Mouse (Mus musculus): ENCODE results near the gene Adamts14.
A peak's percentile ranks its signal among the peaks of the same experiment; 100 is the strongest.

The Adamts14 gene

DNA sequence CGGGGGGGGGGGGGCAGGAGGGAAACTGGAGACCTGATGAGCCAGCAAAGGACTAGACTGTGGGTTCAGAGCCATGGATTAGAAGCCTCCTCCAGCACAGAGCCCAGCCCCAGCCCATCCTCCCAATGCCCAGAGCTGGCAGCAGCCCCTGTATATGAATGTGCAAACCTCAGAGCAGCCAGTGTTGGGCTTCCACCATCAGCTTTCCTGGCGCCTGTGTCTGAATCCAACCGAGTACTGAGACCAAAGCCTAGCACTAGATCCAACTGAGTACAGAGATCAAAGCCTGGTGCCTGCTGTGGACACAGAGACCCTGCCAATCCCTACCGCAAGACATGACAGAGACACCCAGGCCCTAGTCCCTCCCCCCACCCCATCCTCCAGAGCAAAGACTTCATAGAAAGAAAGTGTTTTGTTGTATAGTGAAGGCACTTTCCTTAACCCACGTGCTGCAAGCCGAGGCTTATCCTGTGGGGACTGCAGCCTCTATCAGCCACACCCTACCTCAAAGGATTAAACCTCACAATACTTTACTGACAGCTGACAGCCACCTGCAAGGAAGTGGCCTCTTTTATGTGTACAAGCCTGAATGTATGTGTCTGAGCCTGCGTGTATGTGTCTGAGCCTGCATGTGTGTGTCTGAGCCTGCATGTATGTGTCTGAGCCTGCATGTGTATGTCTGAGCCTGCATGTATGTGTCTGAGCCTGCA is 40.2 kb downstream of the Adamts14 start:
- DNase-seq (ENCODE audit: low spot score) = no peak

DNA sequence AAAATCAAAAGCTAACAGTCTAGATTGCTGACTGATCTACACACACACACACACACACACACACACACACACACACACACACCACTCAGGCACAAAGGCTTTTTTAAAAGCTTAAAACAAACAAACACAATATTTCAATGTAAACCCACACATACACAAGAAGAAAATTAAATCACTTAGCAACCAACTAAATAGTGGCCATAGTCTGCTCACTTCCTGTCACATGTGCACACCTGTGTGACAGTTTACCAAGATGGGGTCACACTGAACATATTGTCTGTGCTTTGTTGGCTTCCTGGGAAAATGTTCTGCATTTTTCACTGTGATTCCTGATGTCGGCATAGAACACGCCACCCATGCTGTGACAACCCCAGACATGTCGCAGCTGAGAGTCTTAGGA is 41.5 kb downstream of the Adamts14 start:
- DNase-seq (ENCODE audit: low spot score) = no peak

DNA sequence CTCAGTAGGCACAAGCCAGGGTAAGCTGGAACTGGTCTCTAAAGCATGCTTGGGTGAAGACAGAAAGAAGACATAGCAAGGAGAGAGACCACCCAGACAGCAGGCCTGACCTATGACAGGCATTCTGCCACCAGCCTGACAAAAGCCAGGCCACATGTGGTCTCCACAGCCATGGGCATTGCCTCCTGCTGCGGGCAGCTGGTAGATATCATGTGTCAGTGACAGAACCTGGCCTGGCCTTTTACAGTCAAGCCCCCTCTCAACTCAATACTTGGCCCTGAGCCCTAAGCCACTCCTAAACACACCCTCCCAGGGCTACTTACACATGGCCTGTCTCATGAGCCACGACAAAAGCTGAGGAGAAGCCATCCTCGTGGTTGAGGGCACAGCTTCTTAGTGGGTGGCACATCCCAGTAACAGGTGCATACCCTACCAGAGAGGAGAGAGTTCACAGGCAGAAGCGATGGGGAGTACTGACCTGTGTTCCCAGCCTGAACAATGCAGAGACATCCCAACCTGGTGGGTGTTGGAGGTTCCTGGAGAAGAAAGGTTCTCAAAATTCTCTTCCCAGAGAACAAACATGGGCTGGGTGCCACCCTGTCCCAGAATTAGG is 46.3 kb downstream of the Adamts14 start:
- no peak for DNase-seq (ENCODE audit: low spot score)

DNA sequence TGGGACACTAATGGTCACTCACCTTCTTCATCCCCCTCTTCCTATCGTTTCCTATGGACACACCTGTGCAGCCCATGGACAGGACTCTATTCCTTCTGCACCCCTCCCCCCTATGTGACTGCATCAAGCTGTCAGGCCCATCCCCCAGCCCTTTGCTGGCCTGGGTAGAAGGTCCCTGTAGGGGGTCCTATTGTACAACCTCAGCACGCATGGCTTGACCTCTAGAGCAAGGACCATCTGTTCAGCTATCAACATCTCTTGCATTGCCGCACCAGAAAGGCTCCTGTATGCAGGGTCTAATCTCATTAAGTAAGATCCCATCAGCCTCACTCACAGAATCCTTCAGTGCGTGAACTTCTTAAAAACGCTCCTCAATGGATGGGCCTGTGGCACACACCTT is 47.5 kb downstream of the Adamts14 start:
- DNase-seq (ENCODE audit: low spot score) = no peak

DNA sequence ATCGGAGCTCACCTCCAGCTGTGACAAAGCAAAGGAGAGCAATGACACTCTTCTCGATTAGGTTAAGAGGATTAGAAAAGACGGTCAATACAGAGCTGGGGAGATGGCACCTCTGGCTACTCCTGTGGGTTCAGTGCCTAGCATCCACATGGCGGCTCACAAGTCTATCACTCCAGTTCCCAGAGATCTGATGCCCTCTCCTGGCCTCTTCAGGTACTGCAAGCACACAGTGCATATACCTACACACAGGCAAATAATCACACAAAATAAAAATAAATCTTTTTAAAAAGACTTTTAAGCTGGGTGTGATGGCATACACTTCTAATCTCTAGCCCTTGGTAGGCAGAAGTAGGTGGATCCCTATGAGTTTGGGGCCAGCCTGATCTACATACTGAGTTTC is 53.9 kb downstream of the Adamts14 start:
- DNase-seq (ENCODE audit: low spot score) = no peak

DNA sequence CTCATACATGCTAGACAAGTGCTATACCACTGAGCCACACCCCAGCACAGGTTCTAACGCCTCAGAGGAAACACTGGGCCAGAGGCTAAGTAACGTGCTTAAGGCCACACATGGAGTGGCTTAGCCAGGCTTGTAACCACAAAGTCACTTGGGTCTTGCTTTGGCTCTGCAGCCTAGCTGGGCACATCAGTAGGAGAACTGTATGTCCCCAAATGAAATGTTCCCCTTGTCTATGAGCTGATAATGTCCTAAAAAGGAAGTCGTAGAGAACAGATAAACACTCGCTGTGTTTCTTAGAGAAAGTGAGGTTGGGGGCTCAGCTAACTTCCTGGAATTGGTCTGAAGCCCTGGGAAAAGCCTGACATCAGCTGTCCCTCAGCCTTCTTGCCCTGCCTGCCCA is 57.1 kb downstream of the Adamts14 start:
- DNase-seq (ENCODE audit: low spot score) = no peak

DNA sequence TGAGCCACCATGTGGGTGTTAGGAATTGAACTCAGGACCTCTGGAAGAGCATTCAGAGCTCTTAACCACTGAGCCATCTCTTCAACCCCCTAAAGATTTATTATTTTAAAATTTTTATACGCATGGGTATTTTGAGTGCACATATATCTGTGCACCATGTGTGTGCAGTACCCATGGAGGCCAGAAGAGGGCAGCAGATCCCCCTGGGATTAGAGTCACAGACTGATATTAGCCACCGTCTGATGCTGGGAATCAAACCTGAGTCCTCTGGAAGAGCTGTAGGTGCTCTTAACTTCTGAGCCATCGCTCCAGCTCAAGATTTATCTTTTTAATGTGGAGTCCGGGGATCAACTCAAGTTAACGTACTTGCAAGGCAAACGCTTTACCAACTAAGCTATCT is 57.6 kb downstream of the Adamts14 start:
- DNase-seq (ENCODE audit: low spot score) = no peak

DNA sequence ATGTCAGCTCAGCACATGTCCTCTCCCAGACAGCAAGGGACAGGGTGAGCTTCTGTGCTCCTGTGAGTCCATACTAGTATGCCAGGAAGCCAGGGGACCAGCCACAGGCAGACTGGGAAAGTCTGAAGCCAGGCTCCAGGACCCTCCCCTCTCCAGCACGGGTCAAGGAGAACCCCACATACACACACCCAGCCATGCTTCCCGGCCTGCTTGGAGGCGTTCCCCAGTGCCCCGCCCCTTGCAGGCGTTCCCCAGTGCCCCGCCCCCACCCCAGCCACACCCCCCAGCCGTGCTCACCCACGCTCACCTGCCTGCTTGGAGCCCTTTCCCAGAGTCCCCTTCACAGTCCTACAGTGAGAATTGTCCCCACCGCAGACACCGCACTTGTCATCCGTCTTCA is 60.4 kb downstream of the Adamts14 start:
- no peak for DNase-seq (ENCODE audit: low spot score)

DNA sequence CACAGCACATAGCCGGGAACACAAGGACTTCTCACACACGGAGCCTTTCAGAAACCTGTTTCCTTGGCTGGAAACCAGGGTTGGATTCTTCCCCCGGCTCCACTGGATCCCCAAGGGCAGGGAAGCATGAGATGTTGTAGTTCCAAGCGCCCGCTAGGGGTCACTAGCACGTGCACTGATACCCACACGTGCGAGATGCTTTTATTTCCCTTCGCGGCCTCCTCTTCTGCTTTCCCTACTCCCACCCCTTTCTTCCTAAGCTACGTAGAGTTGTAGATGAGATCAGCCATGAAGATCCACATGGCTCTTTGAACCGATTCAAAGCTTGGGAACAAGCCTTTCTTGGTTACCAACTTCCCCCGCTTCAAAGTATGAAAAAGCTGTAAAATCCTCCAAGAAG is 61.5 kb downstream of the Adamts14 start:
- peak; percentile 63 for DNase-seq (ENCODE audit: low spot score)

DNA sequence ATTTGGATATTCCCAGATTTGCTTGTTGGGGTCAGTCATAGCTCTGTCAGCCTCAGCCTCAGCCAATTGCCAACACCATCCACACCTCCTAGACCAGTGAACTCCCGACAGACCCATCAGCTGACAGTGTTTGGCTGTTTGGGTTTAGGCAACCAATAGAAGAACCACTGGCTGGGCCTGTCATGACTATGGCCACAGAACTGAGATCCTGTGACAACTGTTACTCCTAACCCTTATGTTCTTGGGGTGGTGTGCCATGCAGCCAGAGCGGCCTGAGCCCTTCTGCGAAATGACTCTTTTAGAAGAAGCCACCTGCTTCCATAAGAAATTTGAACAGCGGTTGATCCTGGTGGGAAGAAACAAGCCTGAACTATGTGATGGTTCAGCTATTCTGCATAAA is 62.1 kb downstream of the Adamts14 start:
- DNase-seq (ENCODE audit: low spot score) = no peak

DNA sequence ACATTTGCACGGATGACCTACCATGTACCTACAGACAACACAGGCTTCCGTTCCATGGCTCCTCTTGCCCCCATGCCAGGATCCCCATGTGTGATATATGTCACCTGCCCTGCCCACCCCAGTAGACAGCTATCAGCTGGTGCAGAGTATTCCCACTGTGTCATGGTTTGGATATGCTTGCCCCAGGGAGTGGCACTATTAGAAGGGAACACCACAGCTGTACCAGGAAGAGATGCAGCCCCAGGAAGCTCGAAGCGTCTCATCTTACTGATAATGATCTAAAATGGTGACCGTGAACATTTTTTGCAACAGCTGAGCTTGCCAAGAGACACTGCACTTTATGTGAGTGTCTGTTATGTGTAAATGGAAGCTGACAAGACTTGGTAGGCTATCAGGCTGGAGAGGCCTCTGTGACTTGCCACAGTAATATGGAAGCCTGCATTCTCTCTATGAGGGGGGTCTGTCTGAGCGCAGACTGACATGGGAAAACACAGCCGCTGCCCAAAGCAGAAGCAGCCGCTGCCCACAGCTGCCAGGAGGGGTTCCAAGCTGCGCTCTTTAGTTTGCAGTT is 65.0 kb downstream of the Adamts14 start:
- no peak for DNase-seq (ENCODE audit: low spot score)

DNA sequence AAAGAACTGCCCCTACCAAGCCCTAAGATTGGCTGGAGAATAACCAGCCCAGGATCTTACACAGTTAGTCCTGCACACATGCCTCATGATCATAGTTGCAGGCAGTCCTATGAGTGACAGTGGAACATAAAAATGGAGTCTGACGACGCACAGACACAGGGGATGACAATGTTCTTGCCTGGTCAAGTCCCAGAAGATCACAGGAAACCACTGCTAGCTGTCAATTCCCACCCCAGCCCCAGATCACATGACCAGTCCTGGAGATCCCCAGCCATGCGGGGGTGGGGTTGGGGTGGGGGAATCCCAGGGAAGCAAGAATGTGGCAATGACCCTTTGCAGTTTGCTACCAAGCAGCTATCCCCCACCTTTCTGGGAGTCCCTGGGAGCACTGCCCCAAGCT is 69.3 kb downstream of the Adamts14 start:
- DNase-seq (ENCODE audit: low spot score) = no peak

DNA sequence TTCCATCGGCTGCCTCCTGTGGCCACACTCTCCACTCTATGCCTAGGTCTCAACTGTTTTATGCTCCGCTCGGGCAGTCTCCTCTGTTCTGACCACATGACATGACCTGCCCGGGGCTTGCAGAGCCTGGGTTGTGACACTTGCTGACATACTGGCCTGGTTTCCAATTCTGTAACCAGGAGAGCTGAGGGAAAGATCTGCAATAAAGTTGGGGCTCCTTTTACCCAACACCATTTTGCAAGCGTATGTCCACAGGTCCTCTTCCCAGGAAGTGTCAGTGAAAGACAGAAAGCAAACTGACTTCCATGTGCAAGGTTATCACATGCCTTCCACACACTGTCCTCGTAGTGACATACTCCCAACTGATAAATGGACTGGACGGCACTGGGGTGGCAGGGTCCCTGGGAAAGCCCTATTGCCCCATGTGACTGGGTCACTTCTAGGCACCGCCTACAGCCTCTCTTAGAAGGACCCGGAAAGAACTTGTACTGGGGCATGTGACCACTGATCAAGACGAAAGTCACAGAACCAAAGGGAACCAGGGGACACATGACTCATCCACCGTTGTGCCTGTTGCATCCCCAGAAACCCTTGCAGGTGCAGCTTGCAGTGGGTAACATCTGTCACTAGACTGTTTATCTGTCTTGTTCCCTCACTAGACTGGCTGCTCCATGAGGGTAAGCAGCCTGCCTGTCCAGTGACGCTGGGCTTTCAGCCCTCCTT is 71.5 kb downstream of the Adamts14 start:
- DNase-seq (ENCODE audit: low spot score) = no peak

DNA sequence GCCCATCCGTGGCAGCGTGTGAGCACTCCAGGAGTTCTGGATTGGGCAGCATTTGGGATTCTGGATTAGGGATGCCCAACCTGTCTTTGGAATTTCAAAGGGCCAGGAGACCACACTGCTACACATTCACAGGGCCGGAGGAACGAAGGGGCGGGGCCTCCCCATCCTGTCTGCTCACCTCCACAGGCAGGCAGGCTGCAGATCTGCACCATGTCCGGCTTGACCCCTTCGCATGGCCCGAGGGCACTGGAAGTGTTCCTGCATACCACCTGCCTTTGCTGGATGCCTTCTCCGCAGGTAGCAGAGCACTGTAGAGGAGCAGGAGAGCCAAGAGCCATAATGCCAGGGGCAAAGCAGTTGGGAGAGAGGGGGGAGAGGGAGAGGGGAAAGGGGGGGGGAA is 72.2 kb downstream of the Adamts14 start:
- DNase-seq (ENCODE audit: low spot score) = no peak

DNA sequence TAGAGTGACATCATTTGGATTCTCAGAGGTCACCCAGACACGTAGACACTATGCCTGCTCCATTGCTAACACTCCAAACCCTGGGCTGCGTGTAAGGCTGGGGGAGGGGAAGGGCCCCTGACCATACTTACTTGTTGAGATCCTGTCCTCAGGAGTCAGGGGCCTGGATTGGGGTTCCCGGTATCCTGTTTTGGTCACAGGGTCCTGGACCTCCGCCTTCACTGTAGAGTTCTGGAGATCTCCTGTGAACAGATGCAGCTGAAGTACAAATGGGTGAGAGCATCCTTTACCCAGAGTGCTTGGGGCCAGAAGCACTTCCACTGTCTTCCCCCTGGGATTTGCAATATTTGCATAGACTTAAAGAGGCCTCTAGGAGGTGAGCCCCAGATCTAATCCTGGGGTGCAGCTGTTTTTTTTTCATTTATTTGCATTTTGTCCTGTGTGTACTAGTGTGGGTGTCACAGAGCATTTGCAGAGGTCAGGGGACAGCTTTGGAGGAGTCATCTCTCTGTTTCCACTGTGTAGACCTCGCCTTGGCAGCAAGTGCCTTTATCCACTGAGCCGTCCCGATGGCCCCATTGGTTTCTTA is 72.9 kb downstream of the Adamts14 start:
- DNase-seq (ENCODE audit: low spot score) = no peak

DNA sequence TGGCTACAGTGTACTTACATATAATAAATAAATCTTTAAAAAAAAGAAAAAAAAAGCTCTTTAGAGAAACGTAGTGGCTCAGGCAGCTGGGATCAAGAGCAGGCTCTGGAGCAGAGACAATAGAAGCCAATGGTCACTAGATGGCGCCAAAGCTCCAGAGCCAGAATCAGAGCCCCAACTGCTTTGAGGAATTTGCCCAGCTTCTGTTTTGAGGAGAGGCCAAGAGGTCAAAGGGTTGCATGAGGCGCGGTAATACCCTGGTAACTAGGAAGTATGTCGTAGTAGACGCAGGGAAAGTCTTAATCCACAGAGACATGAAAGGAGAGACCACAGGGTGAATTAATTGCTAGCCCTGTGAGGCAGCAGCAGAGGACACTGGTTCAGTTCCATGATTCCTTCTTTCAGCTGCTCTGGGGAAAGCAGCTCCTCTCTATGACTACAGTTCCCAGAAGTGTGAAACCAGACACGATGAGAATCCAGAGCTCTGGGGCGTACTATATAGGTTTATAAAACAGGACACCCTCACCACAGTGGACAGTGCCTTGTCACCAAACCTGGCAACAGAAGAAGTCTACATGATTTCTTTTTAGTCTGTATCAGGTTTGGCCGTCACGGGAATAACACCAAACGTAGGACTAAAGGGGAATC is 73.5 kb downstream of the Adamts14 start:
- DNase-seq (ENCODE audit: low spot score) = peak; percentile 75

DNA sequence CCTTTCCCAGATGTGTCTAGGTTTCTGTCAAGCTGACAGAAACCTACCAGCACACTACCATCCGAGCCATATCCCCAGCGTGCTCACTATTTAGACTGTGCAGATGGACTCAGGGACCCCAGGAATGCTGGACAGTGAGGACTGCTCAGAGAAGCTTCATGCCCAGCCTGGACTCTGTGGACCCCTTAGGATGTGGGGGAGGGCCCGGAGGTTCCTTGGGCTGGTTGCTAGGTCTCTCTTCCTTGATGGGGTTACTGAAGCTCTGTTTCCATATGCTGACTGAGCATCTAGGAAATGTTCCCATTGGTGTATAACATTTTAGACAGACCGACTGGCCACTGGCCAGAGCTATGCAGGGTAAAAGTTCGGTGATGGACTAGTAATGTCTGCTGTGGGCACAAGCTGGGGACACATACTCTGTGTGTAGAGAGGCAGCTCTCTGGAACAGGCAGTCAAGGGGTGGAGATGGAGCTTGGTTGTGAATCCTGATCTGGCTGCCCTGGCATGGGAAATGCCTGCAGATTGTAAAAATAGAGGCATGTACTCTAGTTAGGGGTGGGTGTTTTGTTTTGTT is 77.4 kb downstream of the Adamts14 start:
- DNase-seq (ENCODE audit: low spot score) = no peak

DNA sequence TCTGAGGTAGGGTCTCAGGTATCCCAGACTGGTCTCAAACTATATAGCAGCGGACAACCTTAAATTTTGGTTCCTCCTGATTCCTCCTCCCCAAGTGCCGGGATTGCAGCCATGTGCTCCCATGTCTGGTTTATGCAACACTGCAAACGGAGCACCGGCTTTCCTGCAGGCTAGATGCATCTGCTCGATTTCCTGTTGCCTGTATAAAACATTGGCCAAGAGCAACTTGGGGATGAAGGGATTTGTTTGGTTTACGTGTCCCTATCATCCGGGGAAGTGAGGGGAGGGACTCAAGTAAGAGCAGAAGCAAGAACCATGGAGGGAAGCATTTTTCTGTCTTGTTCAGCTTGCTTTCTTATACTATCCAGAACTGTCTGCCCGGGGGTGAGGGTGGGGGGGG is 78.0 kb downstream of the Adamts14 start:
- no peak for DNase-seq (ENCODE audit: low spot score)

DNA sequence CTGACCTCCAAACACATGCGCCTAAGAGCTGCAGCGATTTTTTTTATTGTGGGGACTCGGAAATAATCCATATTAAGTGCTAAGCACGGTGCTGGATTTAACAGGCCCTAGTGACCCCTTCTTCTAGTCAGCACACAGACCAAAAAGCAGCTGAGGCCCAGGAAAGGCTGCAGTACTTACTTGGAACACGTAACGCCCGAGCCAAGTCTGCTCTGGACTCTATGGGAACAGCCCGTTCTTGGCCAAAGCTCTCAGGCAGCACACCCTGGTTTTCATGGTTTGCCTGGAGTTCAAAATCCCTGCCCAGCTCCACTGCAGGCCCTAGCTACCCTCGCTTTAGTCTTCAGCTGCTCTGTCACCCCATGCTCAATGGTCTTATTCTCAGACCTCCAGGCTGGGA is 78.6 kb downstream of the Adamts14 start:
- DNase-seq (ENCODE audit: low spot score) = peak; percentile 39

DNA sequence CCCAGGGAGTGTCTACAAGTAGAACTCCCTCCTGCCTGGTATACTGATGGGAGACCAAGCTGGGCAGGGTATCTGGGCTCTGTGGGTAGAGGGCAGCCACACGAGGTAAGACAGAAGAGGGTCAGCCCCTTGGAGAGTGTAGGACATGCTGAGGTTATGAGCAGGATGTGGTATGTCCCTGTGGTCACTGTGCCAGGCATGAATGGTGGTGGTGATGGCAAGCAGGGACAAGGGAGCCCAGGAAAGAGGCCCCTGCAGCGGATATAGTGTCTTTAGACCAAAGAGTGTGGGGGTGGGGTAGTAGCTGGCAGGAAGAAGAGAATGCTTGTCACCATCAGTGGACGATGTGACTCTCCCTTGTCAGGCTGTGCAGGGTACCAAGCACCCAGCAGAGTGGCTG is 85.2 kb downstream of the Adamts14 start:
- no peak for DNase-seq (ENCODE audit: low spot score)

DNA sequence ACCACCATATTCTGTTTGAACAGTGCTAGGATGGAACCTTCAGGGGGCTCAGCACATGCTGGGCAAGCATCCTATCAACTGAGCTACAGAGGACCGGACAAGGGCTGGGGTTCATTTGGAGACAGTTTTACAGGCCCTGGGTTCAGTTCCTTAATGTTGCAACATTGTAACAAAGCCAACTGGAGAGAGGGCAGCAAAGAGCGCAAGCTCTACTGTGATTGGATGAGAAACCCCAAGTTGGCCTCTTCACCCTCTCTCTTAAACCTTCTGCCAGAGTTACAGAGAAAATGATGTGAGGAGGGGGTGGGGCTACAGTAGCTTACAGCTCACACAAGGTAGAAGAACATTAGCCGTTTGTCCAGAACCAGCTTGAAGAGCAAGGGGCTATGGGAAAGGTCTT is 86.2 kb downstream of the Adamts14 start:
- DNase-seq (ENCODE audit: low spot score) = no peak

DNA sequence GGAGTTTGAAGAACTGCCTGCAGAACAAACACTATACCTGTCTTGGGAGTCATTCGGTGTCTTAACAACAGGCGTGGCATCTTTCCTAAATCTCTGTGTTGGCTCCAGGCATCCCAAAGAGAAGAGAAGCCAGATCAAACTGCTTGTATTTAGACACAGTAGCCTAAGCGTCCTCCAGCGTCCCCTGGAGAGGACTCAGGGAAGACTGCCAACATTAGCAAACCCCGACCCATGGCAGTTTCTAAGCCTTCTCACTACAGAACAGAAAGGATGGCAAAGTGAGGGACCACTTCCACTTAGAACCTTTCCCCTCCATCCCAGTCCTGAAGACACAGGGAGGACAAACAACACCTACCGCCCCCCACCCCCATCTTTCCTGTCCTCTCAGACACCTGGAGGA is 93.3 kb downstream of the Adamts14 start:
- no peak for DNase-seq (ENCODE audit: low spot score)

Measured in urinary bladder, postnatal 14 days (tissue).